Mouse (Mus musculus): Measurements from ENCODE around the gene Olfr64. TPM values are rescaled to one million over a fixed set of nuclear protein-coding genes. Genes with fewer than 3 reads are reported as not detected.

Gene Olfr64
- total and polyA plus RNA-seq, 2 experiments from 2014 or later = not detected

- Histone ChIP-seq H3K4me1 (ENCODE audit: control insufficient read depth, insufficient read depth) (peaks cover 5% of the 10 kb centered on the region; the same call in 1 of the 2 replicates), H3K27ac (ENCODE audit: low read depth) (no peak overlapping the region), H3K36me3 (replicated peaks; ENCODE audit: control insufficient read depth, insufficient read depth, low read length) (no peaks in the 10 kb centered on the region), H3K9me3 (replicated peaks; ENCODE audit: control insufficient read depth, low read length) (no peaks in the 10 kb centered on the region), H3K4me3 (ENCODE audit: low read depth, low read length) (no peak overlapping the region), H3K27me3 (ENCODE audit: control insufficient read depth, insufficient read depth, low read length) (no peaks in the 10 kb centered on the region), H3K9ac (replicated peaks; ENCODE audit: low read depth, low read length) (no peak overlapping the region), H3K4me2 (ENCODE audit: low read depth, low read length) (no peak overlapping the region)
- ATAC-seq (ENCODE audit: insufficient read depth, low read depth) (no peak), DNase-seq (ENCODE audit: low spot score) (no peak)
- TF ChIP-seq EP300 (IDR thresholded peaks at IDR 0.05; ENCODE audit: low read depth) (no peak), CTCF (IDR thresholded peaks at IDR 0.05; ENCODE audit: low read depth) (no peak)
Observed at GRCm38 (mm10) chr7:103870667-103871066, 23.6 kb downstream of the Olfr64 start.

GRCm38 (mm10) chr7:103865716-103866115 is 28.6 kb downstream of the Olfr64 start:
- DNase-seq (ENCODE audit: low spot score) (no peak), ATAC-seq (ENCODE audit: insufficient read depth, low read depth) (no peak)
- H3K9ac ChIP-seq (replicated peaks; ENCODE audit: low read depth, low read length) = no peak overlapping the region
- peaks cover 4% of the 10 kb centered on the region; the same call in 1 of the 2 replicates for H3K4me1 ChIP-seq (ENCODE audit: control insufficient read depth, insufficient read depth)
- H3K27ac ChIP-seq (ENCODE audit: low read depth) = no peak overlapping the region
- H3K4me3 ChIP-seq (ENCODE audit: low read depth, low read length) = no peak overlapping the region
- H3K4me2 ChIP-seq (ENCODE audit: low read depth, low read length) = no peak overlapping the region
- H3K9me3 ChIP-seq (replicated peaks; ENCODE audit: control insufficient read depth, low read length) = no peaks in the 10 kb centered on the region
- no peaks in the 10 kb centered on the region for H3K36me3 ChIP-seq (replicated peaks; ENCODE audit: control insufficient read depth, insufficient read depth, low read length)
- TF ChIP-seq EP300 (IDR thresholded peaks at IDR 0.05; ENCODE audit: low read depth) (no peak), CTCF (IDR thresholded peaks at IDR 0.05; ENCODE audit: low read depth) (no peak)
- H3K27me3 ChIP-seq (ENCODE audit: control insufficient read depth, insufficient read depth, low read length) = no peaks in the 10 kb centered on the region

GRCm38 (mm10) chr7:103861531-103861930 is 32.8 kb downstream of the Olfr64 start:
- no peak overlapping the region for H3K27ac ChIP-seq (ENCODE audit: low read depth)
- ATAC-seq (ENCODE audit: insufficient read depth, low read depth) = no peak
- no peaks in the 10 kb centered on the region for H3K9me3 ChIP-seq (replicated peaks; ENCODE audit: control insufficient read depth, low read length)

GRCm38 (mm10) chr7:103860855-103861254 is 33.4 kb downstream of the Olfr64 start:
- Histone ChIP-seq H3K4me2 (ENCODE audit: low read depth, low read length) (no peak overlapping the region), H3K27ac (ENCODE audit: low read depth) (no peak overlapping the region), H3K4me1 (ENCODE audit: control insufficient read depth, insufficient read depth) (no peaks in the 10 kb centered on the region), H3K36me3 (replicated peaks; ENCODE audit: control insufficient read depth, insufficient read depth, low read length) (no peaks in the 10 kb centered on the region), H3K27me3 (ENCODE audit: control insufficient read depth, insufficient read depth, low read length) (no peaks in the 10 kb centered on the region), H3K4me3 (ENCODE audit: low read depth, low read length) (no peak overlapping the region), H3K9ac (replicated peaks; ENCODE audit: low read depth, low read length) (no peak overlapping the region), H3K9me3 (replicated peaks; ENCODE audit: control insufficient read depth, low read length) (no peaks in the 10 kb centered on the region)
- ATAC-seq (ENCODE audit: insufficient read depth, low read depth) = peak; percentile 78
- no peak for TF ChIP-seq CTCF (IDR thresholded peaks at IDR 0.05; ENCODE audit: low read depth)
- TF ChIP-seq EP300 (IDR thresholded peaks at IDR 0.05; ENCODE audit: low read depth) = no peak
- WGBS = 42% methylated on average over 1 of the region's 1 CpGs
- DNase-seq (ENCODE audit: low spot score) = peak; percentile 42

More at GRCm38 (mm10) chr7:103861531-103861930, 32.8 kb downstream of the Olfr64 start:
- Histone ChIP-seq H3K4me1 (ENCODE audit: control insufficient read depth, insufficient read depth) (no peaks in the 10 kb centered on the region), H3K27me3 (ENCODE audit: control insufficient read depth, insufficient read depth, low read length) (no peaks in the 10 kb centered on the region), H3K4me3 (ENCODE audit: low read depth, low read length) (no peak overlapping the region), H3K9ac (replicated peaks; ENCODE audit: low read depth, low read length) (no peak overlapping the region), H3K36me3 (replicated peaks; ENCODE audit: control insufficient read depth, insufficient read depth, low read length) (no peaks in the 10 kb centered on the region), H3K4me2 (ENCODE audit: low read depth, low read length) (no peak overlapping the region)
- DNase-seq (ENCODE audit: low spot score) = no peak
- 83% methylated on average over 3 of the region's 3 CpGs for WGBS
- TF ChIP-seq CTCF (IDR thresholded peaks at IDR 0.05; ENCODE audit: low read depth) (no peak), EP300 (IDR thresholded peaks at IDR 0.05; ENCODE audit: low read depth) (no peak)

- TF ChIP-seq CTCF (IDR thresholded peaks at IDR 0.05; ENCODE audit: low read depth) (no peak), EP300 (IDR thresholded peaks at IDR 0.05; ENCODE audit: low read depth) (no peak)
- DNase-seq (ENCODE audit: low spot score) (no peak), ATAC-seq (ENCODE audit: insufficient read depth, low read depth) (no peak)
- H3K4me1 ChIP-seq (ENCODE audit: control insufficient read depth, insufficient read depth) = no peaks in the 10 kb centered on the region
- no peak overlapping the region for H3K9ac ChIP-seq (replicated peaks; ENCODE audit: low read depth, low read length)
- no peaks in the 10 kb centered on the region for H3K27me3 ChIP-seq (ENCODE audit: control insufficient read depth, insufficient read depth, low read length)
- H3K36me3 ChIP-seq (replicated peaks; ENCODE audit: control insufficient read depth, insufficient read depth, low read length) = no peaks in the 10 kb centered on the region
- no peak overlapping the region for H3K4me2 ChIP-seq (ENCODE audit: low read depth, low read length)
- no peak overlapping the region for H3K27ac ChIP-seq (ENCODE audit: low read depth)
- 8% methylated on average over 2 of the region's 2 CpGs for WGBS
- H3K4me3 ChIP-seq (ENCODE audit: low read depth, low read length) = no peak overlapping the region
- no peaks in the 10 kb centered on the region for H3K9me3 ChIP-seq (replicated peaks; ENCODE audit: control insufficient read depth, low read length)
Observed at GRCm38 (mm10) chr7:103859076-103859475, 35.2 kb downstream of the Olfr64 start.

GRCm38 (mm10) chr7:103854669-103855068 is 39.6 kb downstream of the Olfr64 start:
- TF ChIP-seq EP300 (IDR thresholded peaks at IDR 0.05; ENCODE audit: low read depth) (no peak), CTCF (IDR thresholded peaks at IDR 0.05; ENCODE audit: low read depth) (no peak)
- no peaks in the 10 kb centered on the region for H3K4me1 ChIP-seq (ENCODE audit: control insufficient read depth, insufficient read depth)
- no peak overlapping the region for H3K4me2 ChIP-seq (ENCODE audit: low read depth, low read length)
- H3K27me3 ChIP-seq (ENCODE audit: control insufficient read depth, insufficient read depth, low read length) = no peaks in the 10 kb centered on the region
- ATAC-seq (ENCODE audit: insufficient read depth, low read depth) (no peak), DNase-seq (ENCODE audit: low spot score) (no peak)
- no peaks in the 10 kb centered on the region for H3K9me3 ChIP-seq (replicated peaks; ENCODE audit: control insufficient read depth, low read length)
- H3K36me3 ChIP-seq (replicated peaks; ENCODE audit: control insufficient read depth, insufficient read depth, low read length) = no peaks in the 10 kb centered on the region
- no peak overlapping the region for H3K4me3 ChIP-seq (ENCODE audit: low read depth, low read length)
- WGBS = 65% methylated on average over 1 of the region's 1 CpGs
- H3K27ac ChIP-seq (ENCODE audit: low read depth) = no peak overlapping the region
- H3K9ac ChIP-seq (replicated peaks; ENCODE audit: low read depth, low read length) = no peak overlapping the region
